Mouse (Mus musculus) stomach, embryonic 14.5 days (tissue): ENCODE data around the gene Hsdl2. TPM values are rescaled to one million over a fixed set of nuclear protein-coding genes. Genes with fewer than 3 reads are reported as not detected.

Experiments used
- ATAC-seq: fragments of 200-750 bp; cut with Nextera tagmentation; 2 replicates; pipeline ENCODE4 v1.8.0; 2017; ENCODE audit warnings: low read depth, moderate TSS enrichment; ENCODE audit not compliant: insufficient number of reproducible peaks, insufficient read depth, low FRiP score
- H3K27ac ChIP-seq: fragments of 300-500 bp; sonication (generic); 2 replicates; pipeline ENCODE4 v1.5.1; 2014; ENCODE audit warnings: mild to moderate bottlenecking, low read length, moderate library complexity, mixed read lengths
- H3K27me3 ChIP-seq: fragments of 300-500 bp; sonication (generic); 2 replicates; pipeline ENCODE4 v1.6.1; 2014; ENCODE audit warnings: low read length, control low read depth, mixed read lengths; ENCODE audit not compliant: control insufficient read depth, insufficient read depth
- H3K36me3 ChIP-seq: fragments of 300-500 bp; sonication (generic); 2 replicates; pipeline ENCODE4 v1.6.1; 2014; ENCODE audit warnings: mild to moderate bottlenecking, control low read depth, low read length, moderate library complexity, mixed read lengths; ENCODE audit not compliant: control insufficient read depth, insufficient read depth
- H3K4me1 ChIP-seq: fragments of 300-500 bp; sonication (generic); 2 replicates; pipeline ENCODE4 v1.6.1; 2014; ENCODE audit warnings: low read length, control low read depth, mixed read lengths; ENCODE audit not compliant: control insufficient read depth, insufficient read depth
- H3K4me2 ChIP-seq: fragments of 300-500 bp; sonication (generic); replicated peaks from 2 replicates; pipeline ENCODE4 v1.6.1; 2014; ENCODE audit warnings: low read depth, low read length, control low read depth
- H3K4me3 ChIP-seq: fragments of 300-500 bp; sonication (generic); 2 replicates; pipeline ENCODE4 v1.5.1; 2014; ENCODE audit warnings: low read depth, low read length, control low read depth
- H3K9ac ChIP-seq: fragments of 300-500 bp; sonication (generic); replicated peaks from 2 replicates; pipeline ENCODE4 v1.6.1; 2014; ENCODE audit warnings: low read depth, mild to moderate bottlenecking, control low read depth, low read length, moderate library complexity, mixed read lengths
- H3K9me3 ChIP-seq: fragments of 300-500 bp; sonication (generic); 2 replicates; pipeline ENCODE4 v1.6.1; 2016; ENCODE audit warnings: low read depth, low read length, control low read depth; ENCODE audit not compliant: control insufficient read depth
- WGBS: fragments of 180-500 bp; shearing (Covaris S2); extraction: QIAGEN DNeasy Blood & Tissue Kit; methylation state at CpG from one replicate; pipeline ENCODE4 v1.1.7; 2014; 5-methylcytosine and 5-hydroxymethylcytosine counted together
- polyA plus RNA-seq: library from polyadenylated mRNA; unstranded; fragments of >200 nt; fragmentation: Nextera tagmentation; extraction: Ambion mirVana; gene quantifications from 2 replicates; pipeline ENCODE4 v1.2.1, GENCODE M21; 2014

The Hsdl2 gene
- 25.0 and 27.8 TPM in 2 replicates for polyA plus RNA-seq

- Histone ChIP-seq H3K4me1 (peaks cover 3% of the 10 kb centered on the region; the same call in 1 of the 2 replicates), H3K36me3 (no peaks in the 10 kb centered on the region), H3K9ac (peak within 1 kb of the TSS; percentile 54), H3K4me2 (peak within 1 kb of the TSS; percentile 92), H3K27me3 (no peaks in the 10 kb centered on the region), H3K9me3 (no peaks in the 10 kb centered on the region), H3K4me3 (peak within 1 kb of the TSS; percentile 72), H3K27ac (peak within 1 kb of the TSS; percentile 83)
- ATAC-seq = peak; percentile 98
- under 1% methylated on average over 61 of the region's 61 CpGs for WGBS
Measured at GRCm38 (mm10) chr4:59581314-59582185, at the start of gene Hsdl2. Gene Hsdl2, plus strand, starts transcription at chr4:59581563.

- H3K4me3 ChIP-seq = no peak overlapping the region
- ATAC-seq = no peak
- no peaks in the 10 kb centered on the region for H3K27me3 ChIP-seq
- 57% methylated on average over 2 of the region's 2 CpGs for WGBS
- no peak overlapping the region for H3K4me2 ChIP-seq
- H3K27ac ChIP-seq = no peak overlapping the region
- no peaks in the 10 kb centered on the region for H3K36me3 ChIP-seq
- no peaks in the 10 kb centered on the region for H3K9me3 ChIP-seq
- H3K4me1 ChIP-seq = 0 out of 2 replicates have a peak, but pooled peaks cover 2% of the 10 kb centered on the region
- no peak overlapping the region for H3K9ac ChIP-seq
Measured at GRCm38 (mm10) chr4:59533268-59533667, 48.1 kb upstream of the Hsdl2 start.

- Histone ChIP-seq H3K4me2 (no peak overlapping the region), H3K4me3 (no peak overlapping the region), H3K9me3 (no peaks in the 10 kb centered on the region), H3K27me3 (no peaks in the 10 kb centered on the region), H3K9ac (no peak overlapping the region), H3K4me1 (0 out of 2 replicates have a peak, but pooled peaks cover 2% of the 10 kb centered on the region), H3K36me3 (no peaks in the 10 kb centered on the region), H3K27ac (no peak overlapping the region)
- ATAC-seq = no peak
Measured at GRCm38 (mm10) chr4:59535624-59536023, 45.7 kb upstream of the Hsdl2 start.

GRCm38 (mm10) chr4:59536281-59536680 is 45.1 kb upstream of the Hsdl2 start:
- ATAC-seq = no peak

GRCm38 (mm10) chr4:59543006-59543405 is 38.4 kb upstream of the Hsdl2 start:
- H3K4me1 ChIP-seq = peaks cover 15% of the 10 kb centered on the region
- no peak for ATAC-seq
- no peaks in the 10 kb centered on the region for H3K9me3 ChIP-seq

More at GRCm38 (mm10) chr4:59536281-59536680, 45.1 kb upstream of the Hsdl2 start:
- H3K36me3 ChIP-seq = no peaks in the 10 kb centered on the region
- H3K4me3 ChIP-seq = no peak overlapping the region
- WGBS = 94% methylated on average over 1 of the region's 1 CpGs
- no peaks in the 10 kb centered on the region for H3K9me3 ChIP-seq
- no peaks in the 10 kb centered on the region for H3K27me3 ChIP-seq
- no peak overlapping the region for H3K4me2 ChIP-seq
- H3K9ac ChIP-seq = no peak overlapping the region
- H3K27ac ChIP-seq = no peak overlapping the region
- H3K4me1 ChIP-seq = 0 out of 2 replicates have a peak, but pooled peaks cover 2% of the 10 kb centered on the region

GRCm38 (mm10) chr4:59544654-59545053 is 36.7 kb upstream of the Hsdl2 start:
- ATAC-seq = no peak
- Histone ChIP-seq H3K27ac (no peak overlapping the region), H3K27me3 (no peaks in the 10 kb centered on the region), H3K4me1 (peaks cover 15% of the 10 kb centered on the region), H3K4me2 (no peak overlapping the region), H3K36me3 (no peaks in the 10 kb centered on the region), H3K9me3 (no peaks in the 10 kb centered on the region), H3K9ac (no peak overlapping the region), H3K4me3 (no peak overlapping the region)
- 54% methylated on average over 2 of the region's 2 CpGs for WGBS

More at GRCm38 (mm10) chr4:59543006-59543405, 38.4 kb upstream of the Hsdl2 start:
- H3K27me3 ChIP-seq = no peaks in the 10 kb centered on the region
- H3K36me3 ChIP-seq = no peaks in the 10 kb centered on the region
- no peak overlapping the region for H3K9ac ChIP-seq
- H3K4me3 ChIP-seq = no peak overlapping the region
- no peak overlapping the region for H3K4me2 ChIP-seq
- no peak overlapping the region for H3K27ac ChIP-seq

GRCm38 (mm10) chr4:59546285-59547071 is 34.9 kb upstream of the Hsdl2 start:
- Histone ChIP-seq H3K4me1 (peaks cover 15% of the 10 kb centered on the region), H3K36me3 (no peaks in the 10 kb centered on the region), H3K27ac (no peak overlapping the region), H3K4me2 (peak overlapping the region; percentile 49), H3K9ac (no peak overlapping the region), H3K27me3 (no peaks in the 10 kb centered on the region), H3K4me3 (no peak overlapping the region), H3K9me3 (no peaks in the 10 kb centered on the region)
- WGBS = 43% methylated on average over 7 of the region's 7 CpGs
- no peak for ATAC-seq

GRCm38 (mm10) chr4:59547136-59547889 is 34.0 kb upstream of the Hsdl2 start:
- WGBS = 20% methylated on average over 11 of the region's 11 CpGs
- H3K27ac ChIP-seq = no peak overlapping the region
- peaks cover 15% of the 10 kb centered on the region for H3K4me1 ChIP-seq
- no peaks in the 10 kb centered on the region for H3K36me3 ChIP-seq
- peak overlapping the region; percentile 49 for H3K4me2 ChIP-seq
- no peak for ATAC-seq
- H3K9me3 ChIP-seq = no peaks in the 10 kb centered on the region
- H3K27me3 ChIP-seq = no peaks in the 10 kb centered on the region
- peak overlapping the region; percentile 96 for H3K4me3 ChIP-seq
- H3K9ac ChIP-seq = no peak overlapping the region
